Mouse (Mus musculus) midbrain, embryonic 16.5 days (tissue): ENCODE data around the gene Pkd2l1. TPM values are rescaled to one million over a fixed set of nuclear protein-coding genes. Genes with fewer than 3 reads are reported as not detected.

Experiments
- ATAC-seq: fragments of 200-750 bp; cut with Nextera tagmentation; 2 replicates; pipeline ENCODE4 v1.8.0; 2017; ENCODE audit warnings: moderate TSS enrichment
- H3K27ac ChIP-seq: fragments of 300-500 bp; sonication (generic); 2 replicates; pipeline ENCODE4 v1.5.1; 2014; ENCODE audit warnings: mild to moderate bottlenecking, low read length, mixed read lengths
- H3K27me3 ChIP-seq: fragments of 300-500 bp; sonication (generic); 2 replicates; pipeline ENCODE4 v1.6.1; 2014; ENCODE audit warnings: low read depth, low read length, mixed read lengths; ENCODE audit not compliant: control insufficient read depth, insufficient read depth
- H3K36me3 ChIP-seq: fragments of 300-500 bp; sonication (generic); 2 replicates; pipeline ENCODE4 v1.6.1; 2014; ENCODE audit warnings: mild to moderate bottlenecking, low read length, moderate library complexity, mixed read lengths; ENCODE audit not compliant: control insufficient read depth, insufficient read depth
- H3K4me1 ChIP-seq: fragments of 300-500 bp; sonication (generic); 2 replicates; pipeline ENCODE4 v1.6.1; 2014; ENCODE audit warnings: mild to moderate bottlenecking, low read length, mixed read lengths; ENCODE audit not compliant: control insufficient read depth, insufficient read depth
- H3K4me2 ChIP-seq: fragments of 300-500 bp; sonication (generic); 2 replicates; pipeline ENCODE4 v1.6.1; 2014; ENCODE audit warnings: mild to moderate bottlenecking, low read length, mixed read lengths
- H3K4me3 ChIP-seq: fragments of 300-500 bp; sonication (generic); 2 replicates; pipeline ENCODE4 v1.5.1; 2014; ENCODE audit warnings: low read depth, mild to moderate bottlenecking, low read length, moderate library complexity, mixed read lengths
- H3K9ac ChIP-seq: fragments of 300-500 bp; sonication (generic); 2 replicates; pipeline ENCODE4 v1.6.1; 2014; ENCODE audit warnings: low read depth, low read length, mixed read lengths
- H3K9me3 ChIP-seq: fragments of 300-500 bp; sonication (generic); replicated peaks from 2 replicates; pipeline ENCODE4 v1.6.1; 2014; ENCODE audit warnings: mild to moderate bottlenecking, low read length, mixed read lengths; ENCODE audit not compliant: control insufficient read depth, poor library complexity, severe bottlenecking
- WGBS: fragments of 180-500 bp; shearing (Covaris S2); extraction: QIAGEN DNeasy Blood & Tissue Kit; methylation state at CpG from one replicate; pipeline ENCODE4 v1.1.7; 2014; 5-methylcytosine and 5-hydroxymethylcytosine counted together
- polyA plus RNA-seq: library from polyadenylated mRNA; unstranded; fragments of >200 nt; fragmentation: Nextera tagmentation; extraction: Ambion mirVana; gene quantifications from 2 replicates; pipeline ENCODE4 v1.2.1, GENCODE M21; 2015

Pkd2l1 gene
- polyA plus RNA-seq, 1 experiment from 2014 or later = 0.28 TPM

DNA sequence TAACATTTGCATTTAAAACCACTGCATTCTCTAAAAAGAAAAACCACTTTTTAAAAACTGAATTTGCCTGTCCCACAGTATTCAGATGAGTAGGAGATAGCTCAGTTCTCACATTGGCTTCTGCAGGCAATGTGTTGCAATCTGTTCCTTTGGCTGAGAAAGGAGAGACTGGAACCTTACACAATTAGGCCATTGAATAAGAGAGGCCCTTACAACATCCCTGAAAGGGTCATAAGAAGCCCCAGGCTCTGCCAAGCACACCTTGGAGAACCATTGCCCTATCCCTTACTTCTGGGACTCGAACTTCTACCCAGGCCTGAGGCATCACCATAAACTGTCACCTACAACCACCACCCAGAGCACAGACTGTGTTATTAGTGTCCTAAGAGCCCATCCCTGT is 11.7 kb downstream of the Pkd2l1 start:
- Histone ChIP-seq H3K4me3 (no peak overlapping the region), H3K27ac (no peak overlapping the region), H3K4me2 (no peak overlapping the region), H3K9me3 (peaks cover 9% of the 10 kb centered on the region), H3K27me3 (no peaks in the 10 kb centered on the region), H3K9ac (no peak overlapping the region), H3K4me1 (no peaks in the 10 kb centered on the region), H3K36me3 (no peaks in the 10 kb centered on the region)
- ATAC-seq = no peak
- 75% methylated on average over 1 of the region's 1 CpGs for WGBS

DNA sequence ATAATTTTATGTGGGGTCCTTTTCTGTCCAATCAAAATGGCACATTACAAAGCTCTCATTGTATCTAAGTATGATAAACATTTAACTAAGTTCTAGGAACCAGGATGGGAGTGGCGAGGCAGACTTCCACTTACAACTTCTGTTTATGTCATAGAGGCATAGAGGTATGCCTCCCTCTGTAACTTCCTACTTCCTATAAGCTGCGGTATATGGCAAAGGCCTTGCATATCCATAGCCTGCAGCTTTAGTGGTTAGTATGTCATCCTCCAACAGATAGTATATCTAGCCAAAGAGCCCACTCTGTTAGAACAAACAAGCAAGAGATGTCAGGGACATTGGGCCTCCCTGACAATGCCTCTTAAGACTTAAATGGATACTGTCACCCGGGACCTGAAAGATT is 15.5 kb downstream of the Pkd2l1 start:
- no peak overlapping the region for H3K27ac ChIP-seq
- ATAC-seq = no peak
- H3K4me1 ChIP-seq = no peaks in the 10 kb centered on the region
- no peak overlapping the region for H3K9ac ChIP-seq
- H3K4me3 ChIP-seq = no peak overlapping the region
- no peaks in the 10 kb centered on the region for H3K27me3 ChIP-seq
- no peaks in the 10 kb centered on the region for H3K36me3 ChIP-seq
- 93% methylated on average over 3 of the region's 3 CpGs for WGBS
- no peak overlapping the region for H3K4me2 ChIP-seq
- peaks cover 9% of the 10 kb centered on the region for H3K9me3 ChIP-seq

DNA sequence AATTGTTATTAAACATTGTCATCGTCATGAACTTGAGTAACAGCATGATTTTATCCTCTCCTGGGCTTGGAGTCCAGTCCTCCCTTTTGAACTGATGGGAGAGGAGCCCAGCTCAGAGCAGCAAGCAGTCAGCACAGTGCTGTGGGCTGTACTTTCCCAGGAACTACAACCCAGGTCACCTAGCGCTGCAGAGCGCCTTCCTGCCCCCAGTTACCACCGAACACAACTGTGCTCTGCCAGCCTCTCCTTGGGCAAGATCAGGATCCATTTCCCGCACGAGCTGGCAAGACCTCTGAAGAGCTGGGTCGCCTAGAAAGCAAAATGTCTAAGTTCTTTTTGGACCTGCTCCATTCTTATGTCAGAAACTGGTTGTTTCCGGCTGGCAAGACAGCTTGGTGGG is 17.4 kb downstream of the Pkd2l1 start:
- no peak overlapping the region for H3K9ac ChIP-seq
- H3K9me3 ChIP-seq = peaks cover 9% of the 10 kb centered on the region
- 75% methylated on average over 8 of the region's 8 CpGs for WGBS
- H3K36me3 ChIP-seq = no peaks in the 10 kb centered on the region
- no peaks in the 10 kb centered on the region for H3K4me1 ChIP-seq
- no peak overlapping the region for H3K27ac ChIP-seq
- H3K4me2 ChIP-seq = no peak overlapping the region
- ATAC-seq = no peak
- no peaks in the 10 kb centered on the region for H3K27me3 ChIP-seq
- no peak overlapping the region for H3K4me3 ChIP-seq

DNA sequence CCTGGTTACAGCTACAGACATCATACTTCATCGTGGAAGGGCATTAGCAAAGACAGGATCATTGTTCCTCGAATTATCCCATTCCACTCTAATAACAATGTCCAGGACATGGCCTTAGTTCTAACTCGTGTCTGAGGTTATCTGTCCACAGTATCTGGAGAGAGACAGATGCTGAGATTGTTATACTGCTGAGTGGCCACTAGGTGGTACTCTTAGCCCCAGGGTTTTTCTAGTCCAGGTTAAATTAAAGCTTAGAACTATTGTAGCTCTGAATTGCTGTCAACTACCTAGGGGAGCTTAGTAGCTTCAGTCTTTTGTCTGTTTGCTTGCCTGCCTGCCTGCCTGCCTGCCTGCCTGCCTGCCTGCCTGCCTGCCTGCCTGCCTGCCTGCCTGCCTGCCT is 30.7 kb downstream of the Pkd2l1 start:
- Histone ChIP-seq H3K4me2 (no peak overlapping the region), H3K36me3 (no peaks in the 10 kb centered on the region), H3K4me1 (no peaks in the 10 kb centered on the region), H3K27me3 (no peaks in the 10 kb centered on the region), H3K4me3 (no peak overlapping the region), H3K27ac (no peak overlapping the region), H3K9ac (no peak overlapping the region), H3K9me3 (no peaks in the 10 kb centered on the region)
- ATAC-seq = no peak
- 12% methylated on average over 3 of the region's 3 CpGs for WGBS

DNA sequence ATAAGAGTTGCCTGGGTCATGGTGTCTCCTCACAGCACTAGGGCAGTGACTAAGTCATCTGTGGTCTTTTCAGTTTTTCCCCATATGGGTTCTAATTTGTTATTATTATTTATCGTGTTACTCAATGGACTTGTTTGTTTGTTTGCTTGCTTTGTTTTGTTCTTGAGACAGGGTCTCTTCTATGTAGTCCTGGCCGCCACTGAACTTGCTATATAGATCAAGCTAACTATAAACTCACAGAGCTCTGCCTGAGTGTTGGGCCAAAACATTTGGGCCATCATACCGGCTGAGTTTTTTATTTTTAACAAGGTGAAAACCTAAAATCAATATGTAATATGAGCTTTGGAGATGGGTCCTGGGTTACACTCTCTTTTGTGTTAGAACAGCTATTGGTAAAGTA is 32.9 kb downstream of the Pkd2l1 start:
- Histone ChIP-seq H3K9ac (no peak overlapping the region), H3K36me3 (no peaks in the 10 kb centered on the region), H3K4me3 (no peak overlapping the region), H3K27ac (no peak overlapping the region), H3K27me3 (peaks cover 2% of the 10 kb centered on the region; the same call in 1 of the 2 replicates), H3K4me1 (no peaks in the 10 kb centered on the region), H3K4me2 (no peak overlapping the region), H3K9me3 (no peaks in the 10 kb centered on the region)
- ATAC-seq = no peak
- 92% methylated on average over 3 of the region's 3 CpGs for WGBS

DNA sequence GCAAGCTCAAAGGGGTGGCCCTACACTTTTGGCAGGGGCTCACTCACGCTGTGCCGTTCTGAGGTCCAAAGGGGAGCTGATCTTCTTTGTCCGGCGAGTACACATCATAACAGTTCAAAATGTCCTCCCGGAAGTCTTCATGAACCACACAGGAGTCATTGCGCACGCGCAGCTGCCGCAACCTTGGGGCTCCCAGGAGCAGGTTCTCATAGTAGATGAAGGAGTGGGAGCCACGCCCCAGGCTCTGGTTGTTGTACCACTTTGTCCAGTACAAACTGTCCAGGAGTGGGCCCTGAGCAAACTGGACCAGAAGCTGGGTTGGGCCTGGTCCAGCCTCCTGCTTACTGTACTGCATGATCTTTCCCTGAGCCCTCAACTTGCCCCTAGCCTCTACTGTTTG is 35.2 kb downstream of the Pkd2l1 start:
- Histone ChIP-seq H3K4me3 (no peak overlapping the region), H3K9ac (no peak overlapping the region), H3K27ac (no peak overlapping the region), H3K36me3 (no peaks in the 10 kb centered on the region), H3K27me3 (peaks cover 10% of the 10 kb centered on the region), H3K4me2 (no peak overlapping the region), H3K4me1 (no peaks in the 10 kb centered on the region), H3K9me3 (no peaks in the 10 kb centered on the region)
- 94% methylated on average over 10 of the region's 10 CpGs for WGBS
- no peak for ATAC-seq

DNA sequence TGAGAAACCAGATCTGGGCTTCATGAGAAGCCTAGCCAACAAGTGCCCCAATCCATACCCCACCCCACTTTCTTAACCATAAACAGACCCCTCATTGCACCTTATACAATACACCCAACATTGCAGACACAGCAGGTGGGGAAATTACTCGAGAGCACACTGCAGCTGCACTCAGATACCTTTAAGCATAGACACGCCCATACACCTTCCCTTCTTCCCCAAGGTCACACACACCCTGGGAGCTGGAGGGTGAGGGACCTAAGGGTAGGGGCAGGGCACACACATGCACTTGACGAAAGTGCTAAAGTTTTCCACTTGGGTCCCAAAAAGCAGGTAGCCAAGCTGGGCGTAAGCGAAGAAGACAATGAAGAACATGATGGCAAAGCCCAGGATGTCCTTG is 38.5 kb downstream of the Pkd2l1 start:
- Histone ChIP-seq H3K4me1 (no peaks in the 10 kb centered on the region), H3K27me3 (peaks cover 16% of the 10 kb centered on the region), H3K27ac (no peak overlapping the region), H3K4me3 (no peak overlapping the region), H3K4me2 (no peak overlapping the region), H3K9me3 (no peaks in the 10 kb centered on the region), H3K36me3 (no peaks in the 10 kb centered on the region), H3K9ac (no peak overlapping the region)
- no peak for ATAC-seq
- 86% methylated on average over 5 of the region's 5 CpGs for WGBS

DNA sequence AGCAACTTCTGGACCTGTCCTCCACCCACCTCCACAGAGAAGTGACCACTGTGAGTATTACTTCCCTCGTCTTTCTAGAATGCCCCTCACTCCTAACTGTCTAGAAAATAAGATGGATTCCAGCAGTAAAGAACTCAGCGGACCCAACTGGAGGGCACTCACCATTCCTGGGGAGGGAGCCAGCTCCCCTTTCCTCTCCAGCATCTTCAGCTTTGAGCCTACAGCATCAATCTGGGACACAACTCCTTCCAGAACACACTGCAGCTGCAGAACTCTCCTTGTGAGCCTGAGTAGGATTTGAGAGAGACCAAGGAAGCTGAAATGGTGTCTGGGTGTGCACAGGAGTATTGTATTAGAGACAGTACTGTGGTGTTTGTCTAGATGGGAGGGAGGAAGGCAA is 43.3 kb downstream of the Pkd2l1 start:
- H3K36me3 ChIP-seq = no peaks in the 10 kb centered on the region
- no peak overlapping the region for H3K4me2 ChIP-seq
- no peak overlapping the region for H3K27ac ChIP-seq
- H3K27me3 ChIP-seq = peaks cover 14% of the 10 kb centered on the region
- ATAC-seq = no peak
- H3K4me3 ChIP-seq = no peak overlapping the region
- no peak overlapping the region for H3K9ac ChIP-seq
- no peaks in the 10 kb centered on the region for H3K9me3 ChIP-seq
- 72% methylated on average over 2 of the region's 2 CpGs for WGBS
- H3K4me1 ChIP-seq = peaks cover 17% of the 10 kb centered on the region

DNA sequence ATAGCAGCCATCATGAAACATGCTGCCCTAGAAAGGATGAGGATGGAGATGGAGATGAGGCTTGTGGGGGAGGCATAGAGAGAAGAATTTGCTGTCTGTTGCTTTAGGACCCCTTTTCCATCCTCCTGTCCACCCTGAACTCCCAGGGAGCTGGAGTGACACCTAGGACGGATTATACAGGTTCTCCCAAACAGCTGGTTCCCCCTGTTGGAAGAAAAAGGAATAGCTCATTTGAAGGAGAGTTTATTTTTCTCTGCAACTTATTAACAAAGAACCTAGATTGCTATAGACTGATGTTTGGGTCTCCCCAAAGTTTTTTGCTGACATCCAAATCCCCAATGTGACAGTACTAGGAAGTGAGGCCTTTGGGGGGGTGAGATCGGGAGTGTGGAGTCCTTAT is 43.9 kb downstream of the Pkd2l1 start:
- Histone ChIP-seq H3K4me2 (no peak overlapping the region), H3K4me1 (peaks cover 17% of the 10 kb centered on the region), H3K9me3 (no peaks in the 10 kb centered on the region), H3K27me3 (peaks cover 14% of the 10 kb centered on the region), H3K36me3 (no peaks in the 10 kb centered on the region), H3K9ac (no peak overlapping the region), H3K4me3 (no peak overlapping the region), H3K27ac (no peak overlapping the region)
- no peak for ATAC-seq
- WGBS = 34% methylated on average over 2 of the region's 2 CpGs

DNA sequence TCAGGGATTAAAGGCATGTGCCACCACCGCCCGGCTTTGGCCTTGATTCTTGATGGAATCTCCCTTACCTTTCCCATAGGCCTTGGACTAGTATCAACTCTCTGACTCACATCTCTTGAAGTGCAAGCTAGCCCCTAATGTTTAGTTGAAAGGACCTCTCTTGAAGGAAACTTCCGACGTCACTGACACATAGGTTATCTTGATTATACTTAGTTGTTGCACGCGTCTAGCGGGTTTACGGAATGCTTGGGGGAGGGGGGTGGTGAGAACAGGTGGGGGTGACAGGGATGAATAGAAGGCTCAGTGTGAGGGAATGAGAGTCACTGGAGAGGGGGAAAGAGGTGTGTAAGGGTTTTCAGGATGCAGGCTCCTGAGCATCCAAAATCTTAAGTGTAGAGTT is 45.3 kb downstream of the Pkd2l1 start:
- no peak overlapping the region for H3K9ac ChIP-seq
- WGBS = 95% methylated on average over 8 of the region's 8 CpGs
- no peaks in the 10 kb centered on the region for H3K9me3 ChIP-seq
- ATAC-seq = no peak
- H3K27me3 ChIP-seq = peaks cover 6% of the 10 kb centered on the region
- H3K4me2 ChIP-seq = no peak overlapping the region
- no peak overlapping the region for H3K27ac ChIP-seq
- peaks cover 17% of the 10 kb centered on the region for H3K4me1 ChIP-seq
- H3K4me3 ChIP-seq = no peak overlapping the region
- H3K36me3 ChIP-seq = peaks cover 3% of the 10 kb centered on the region
